Mouse (Mus musculus) heart, embryonic 11.5 days (tissue): Measurements from ENCODE around the gene Srgap2. TPM values are rescaled to one million over a fixed set of nuclear protein-coding genes. Genes with fewer than 3 reads are reported as not detected.
"Not testable (repeated sequence)": the region's sequence is repeated elsewhere in the genome, so short reads cannot be mapped to it uniquely, and the experiment has no call there.

Experiments used
- ATAC-seq: fragments of 200-750 bp; cut with Nextera tagmentation; replicated peaks from 2 replicates; pipeline ENCODE4 v1.8.0; 2017; ENCODE audit warnings: moderate library complexity; ENCODE audit not compliant: insufficient number of reproducible peaks, low FRiP score, low TSS enrichment
- H3K27ac ChIP-seq: fragments of 300-500 bp; sonication (generic); 2 replicates; pipeline ENCODE4 v1.5.1; 2014; ENCODE audit warnings: mild to moderate bottlenecking, low read depth, low read length
- H3K27me3 ChIP-seq: fragments of 300-500 bp; sonication (generic); 2 replicates; pipeline ENCODE4 v1.6.1; 2014; ENCODE audit warnings: mild to moderate bottlenecking, low read length, mixed read lengths; ENCODE audit not compliant: control insufficient read depth, insufficient read depth
- H3K36me3 ChIP-seq: fragments of 300-500 bp; sonication (generic); 2 replicates; pipeline ENCODE4 v1.6.1; 2014; ENCODE audit warnings: mild to moderate bottlenecking, low read length, moderate library complexity, mixed read lengths; ENCODE audit not compliant: control insufficient read depth, insufficient read depth
- H3K4me1 ChIP-seq: fragments of 300-500 bp; sonication (generic); 2 replicates; pipeline ENCODE4 v1.6.1; 2014; ENCODE audit warnings: low read length; ENCODE audit not compliant: control insufficient read depth, insufficient read depth
- H3K4me2 ChIP-seq: fragments of 300-500 bp; sonication (generic); 2 replicates; pipeline ENCODE4 v1.6.1; 2014; ENCODE audit warnings: mild to moderate bottlenecking, moderate library complexity
- H3K4me3 ChIP-seq: fragments of 300-500 bp; sonication (generic); 2 replicates; pipeline ENCODE4 v1.5.1; 2014; ENCODE audit warnings: low read depth, low read length
- H3K9ac ChIP-seq: fragments of 300-500 bp; sonication (generic); 2 replicates; pipeline ENCODE4 v1.6.1; 2014; ENCODE audit warnings: mild to moderate bottlenecking, low read depth, low read length, moderate library complexity
- H3K9me3 ChIP-seq: fragments of 300-500 bp; sonication (generic); replicated peaks from 2 replicates; pipeline ENCODE4 v1.6.1; 2016; ENCODE audit warnings: low read length; ENCODE audit not compliant: control insufficient read depth
- whole genome bisulfite sequencing: fragments of 180-500 bp; shearing (Covaris S2); extraction: QIAGEN DNeasy Blood & Tissue Kit; methylation state at CpG from one replicate; pipeline ENCODE4 v1.1.7; 2014; ENCODE audit not compliant: insufficient replicate concordance; 5-methylcytosine and 5-hydroxymethylcytosine counted together
- polyA plus RNA-seq: library from polyadenylated mRNA; unstranded; fragments of >200 nt; fragmentation: Nextera tagmentation; extraction: Ambion mirVana; gene quantifications from 2 replicates; pipeline ENCODE4 v1.2.1, GENCODE M21; 2014

Srgap2 gene
- polyA plus RNA-seq, 1 experiment from 2014 or later: 23.3 TPM

DNA sequence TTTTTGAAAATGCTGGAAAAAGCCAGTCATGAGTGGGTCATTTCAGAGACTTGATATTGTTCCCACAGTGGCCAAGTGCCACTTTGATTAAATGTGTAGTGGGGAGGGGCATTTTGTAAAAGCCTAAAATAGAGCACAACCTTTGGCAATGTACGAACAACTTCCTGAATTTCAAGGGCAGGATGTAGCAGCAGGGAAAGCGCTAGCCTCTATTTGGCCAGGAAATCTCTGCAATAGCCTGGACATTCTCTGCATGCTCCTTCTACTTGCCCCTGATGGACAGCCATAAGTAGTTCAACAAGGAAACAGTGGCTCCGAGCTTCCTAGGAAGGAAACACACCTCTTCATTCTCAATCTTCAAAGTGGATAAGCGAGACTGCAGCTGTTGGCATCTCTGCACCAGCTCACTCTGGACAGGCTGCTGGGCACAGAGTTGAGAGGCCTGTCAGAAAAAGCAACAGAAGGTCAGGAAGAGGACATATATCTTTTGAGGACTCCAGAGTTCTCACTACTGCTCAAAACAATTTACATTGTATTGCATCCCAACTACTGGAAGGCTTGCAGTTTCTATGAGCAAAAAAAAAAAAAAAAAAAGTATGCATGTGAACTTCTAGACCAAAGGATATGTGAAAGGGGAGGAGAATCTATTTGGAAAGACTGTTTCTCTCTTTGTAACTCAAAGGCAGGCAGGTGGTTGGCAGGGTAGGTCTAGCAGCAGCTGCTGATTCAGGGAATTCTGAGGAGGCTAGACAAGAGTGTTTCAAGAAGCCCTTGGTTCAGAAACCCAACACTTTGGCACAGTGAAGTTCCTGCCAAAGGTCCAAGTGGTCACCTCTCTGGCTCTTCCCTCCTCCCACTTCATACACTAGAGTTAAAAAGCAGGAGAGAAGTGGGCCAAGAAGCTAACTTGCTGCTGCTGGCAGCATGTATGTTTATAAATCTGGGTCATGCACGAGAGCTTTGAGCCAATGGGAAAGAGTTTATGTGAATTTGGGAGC is 181.4 kb downstream of the Srgap2 start:
- peak overlapping the region; percentile 71 for H3K27ac ChIP-seq
- WGBS: 36% methylated on average over 5 of the region's 5 CpGs
- peaks cover 15% of the 10 kb centered on the region for H3K36me3 ChIP-seq
- peaks cover 18% of the 10 kb centered on the region for H3K4me1 ChIP-seq
- H3K27me3 ChIP-seq: no peaks in the 10 kb centered on the region
- ATAC-seq: peak; percentile 63; the same call in 1 of the 2 replicates
- no peak overlapping the region for H3K4me3 ChIP-seq
- H3K9me3 ChIP-seq: no peaks in the 10 kb centered on the region
- H3K9ac ChIP-seq: no peak overlapping the region
- no peak overlapping the region for H3K4me2 ChIP-seq

DNA sequence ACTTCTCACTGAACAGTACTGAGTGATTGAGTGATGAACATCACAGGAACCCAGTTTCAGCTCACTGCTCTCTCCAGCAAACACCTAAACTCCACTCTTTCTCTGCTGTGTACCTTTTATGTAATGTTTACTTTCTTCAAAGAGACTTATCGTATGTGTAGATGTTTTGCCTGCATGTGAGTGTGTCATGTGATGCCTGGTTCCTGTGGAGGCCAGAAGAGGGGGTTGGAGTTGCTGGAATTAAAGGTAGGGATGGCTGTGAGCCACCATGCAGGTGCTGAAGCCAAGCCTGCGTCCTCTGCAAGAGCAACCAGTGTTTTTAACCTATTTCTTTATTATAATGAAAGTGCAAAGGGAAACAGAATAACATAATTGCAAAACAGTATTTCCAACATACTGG is 182.5 kb downstream of the Srgap2 start:
- no peak overlapping the region for H3K9ac ChIP-seq
- H3K4me1 ChIP-seq: peaks cover 18% of the 10 kb centered on the region
- WGBS: 67% methylated on average over 2 of the region's 2 CpGs
- no peak overlapping the region for H3K4me3 ChIP-seq
- no peaks in the 10 kb centered on the region for H3K27me3 ChIP-seq
- H3K36me3 ChIP-seq: peaks cover 15% of the 10 kb centered on the region
- H3K27ac ChIP-seq: peak overlapping the region; percentile 50; the same call in 1 of the 2 replicates
- H3K9me3 ChIP-seq: no peaks in the 10 kb centered on the region
- no peak overlapping the region for H3K4me2 ChIP-seq
- ATAC-seq: no peak

DNA sequence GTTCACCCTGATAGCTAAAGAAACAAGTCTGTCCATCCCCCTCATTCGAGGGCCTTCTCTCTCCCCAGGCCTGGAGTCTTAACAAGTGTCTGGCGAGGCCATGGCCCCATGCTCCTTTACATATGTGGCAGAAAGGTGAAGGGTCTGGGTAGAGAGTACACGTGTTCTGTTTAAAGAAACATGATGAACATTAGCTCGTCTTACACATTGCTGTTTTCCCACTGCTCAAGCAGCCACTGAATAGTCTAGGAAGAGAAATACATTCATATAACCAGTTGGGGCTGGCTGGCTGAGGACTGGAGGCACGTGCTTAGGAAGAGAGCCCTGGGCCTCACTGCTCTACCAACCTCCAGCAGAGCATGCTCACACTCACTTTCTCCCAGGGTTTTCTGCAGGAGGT is 191.1 kb downstream of the Srgap2 start:
- no peak for ATAC-seq
- Histone ChIP-seq H3K36me3 (peaks cover 2% of the 10 kb centered on the region), H3K9me3 (no peaks in the 10 kb centered on the region), H3K4me3 (no peak overlapping the region), H3K27me3 (no peaks in the 10 kb centered on the region), H3K27ac (peak overlapping the region; percentile 38), H3K4me1 (no peaks in the 10 kb centered on the region), H3K9ac (no peak overlapping the region), H3K4me2 (no peak overlapping the region)
- WGBS: 64% methylated on average over 5 of the region's 5 CpGs

DNA sequence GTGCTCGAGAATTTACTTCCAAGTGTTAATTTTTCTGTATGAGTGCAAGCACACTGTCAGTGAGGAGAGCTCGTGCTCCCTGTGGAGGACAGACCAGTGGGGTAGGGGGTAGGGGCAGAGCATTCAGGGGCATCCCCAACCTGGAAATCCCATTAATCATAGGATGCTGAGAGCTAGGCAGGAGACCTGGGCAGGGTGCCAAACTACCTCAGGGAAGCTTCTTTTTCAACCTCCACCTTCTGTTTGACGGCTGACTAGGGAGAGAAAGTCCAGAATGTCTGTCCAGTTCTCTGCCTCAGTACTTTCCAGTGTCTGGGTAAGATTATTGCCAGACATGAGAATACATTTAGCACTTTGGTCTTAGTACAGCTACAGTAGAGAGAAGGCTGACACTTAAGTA is 191.5 kb downstream of the Srgap2 start:
- Histone ChIP-seq H3K36me3 (peaks cover 2% of the 10 kb centered on the region), H3K4me1 (no peaks in the 10 kb centered on the region), H3K27me3 (no peaks in the 10 kb centered on the region), H3K9ac (no peak overlapping the region), H3K27ac (peak overlapping the region; percentile 38; the same call in 1 of the 2 replicates), H3K4me2 (no peak overlapping the region), H3K9me3 (no peaks in the 10 kb centered on the region), H3K4me3 (no peak overlapping the region)
- 59% methylated on average over 3 of the region's 3 CpGs for WGBS
- ATAC-seq: no peak

DNA sequence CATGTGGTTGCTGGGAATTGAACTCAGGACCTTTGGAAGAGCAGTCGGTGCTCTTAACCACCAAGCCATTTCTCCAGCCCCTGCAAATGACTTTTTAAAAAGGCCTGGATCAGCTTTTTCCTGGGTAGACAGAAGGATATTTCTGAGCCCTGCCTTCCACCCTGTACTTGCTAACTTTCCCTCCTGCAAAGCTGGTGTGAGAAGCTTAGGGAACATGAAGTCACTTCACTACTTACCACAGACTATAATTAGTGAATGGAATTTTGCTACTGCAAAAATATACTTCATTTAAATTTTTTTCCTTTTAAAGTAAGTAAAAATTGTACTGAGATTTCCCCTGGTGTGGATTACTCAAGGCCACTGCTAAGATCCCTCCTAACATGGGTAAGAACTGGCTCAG is 196.0 kb downstream of the Srgap2 start:
- Histone ChIP-seq H3K9me3 (no peaks in the 10 kb centered on the region), H3K36me3 (peaks cover 2% of the 10 kb centered on the region; the same call in 1 of the 2 replicates), H3K9ac (no peak overlapping the region), H3K4me3 (no peak overlapping the region), H3K27me3 (no peaks in the 10 kb centered on the region), H3K4me1 (no peaks in the 10 kb centered on the region), H3K4me2 (no peak overlapping the region), H3K27ac (no peak overlapping the region)
- 82% methylated on average over 1 of the region's 1 CpGs for WGBS
- no peak for ATAC-seq

DNA sequence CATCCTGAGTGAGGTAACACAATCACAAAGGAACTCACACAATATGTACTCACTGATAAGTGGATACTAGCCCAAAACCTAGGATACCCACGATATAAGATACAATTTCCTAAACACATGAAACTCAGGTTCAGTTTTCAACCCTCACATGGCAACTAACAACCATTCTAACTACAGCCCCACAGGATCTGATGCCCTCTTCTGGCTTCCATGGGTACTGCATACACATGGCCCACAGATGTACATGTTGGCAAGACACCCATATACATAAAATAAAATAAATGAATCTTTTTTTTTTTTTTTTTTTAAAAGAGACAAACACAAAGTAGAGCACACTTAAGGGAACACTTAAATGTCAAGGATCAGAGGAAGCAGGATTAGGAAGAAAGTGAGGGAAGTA is 198.1 kb downstream of the Srgap2 start:
- 89% methylated on average over 1 of the region's 1 CpGs for WGBS

DNA sequence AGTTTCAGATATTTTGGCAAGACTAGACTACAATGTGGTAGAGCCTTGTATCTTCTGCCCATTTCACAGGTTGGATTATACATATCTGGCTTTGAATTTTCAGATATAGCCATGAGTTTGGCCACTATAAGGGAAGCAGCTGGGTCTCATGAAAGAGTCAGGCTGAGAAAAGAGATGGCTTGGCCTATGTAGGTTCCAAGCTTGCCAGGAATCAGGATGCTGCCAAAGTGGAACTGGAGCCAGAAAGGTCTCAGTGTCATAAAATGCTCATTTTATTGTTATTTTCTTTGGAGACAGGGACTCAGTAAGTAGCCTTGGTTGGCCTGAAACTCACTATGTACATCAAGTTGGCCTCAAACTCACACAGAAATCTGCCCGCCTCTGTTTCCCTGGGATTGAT is 200.0 kb downstream of the Srgap2 start:
- no peak for ATAC-seq
- peaks cover 7% of the 10 kb centered on the region; the same call in 1 of the 2 replicates for H3K36me3 ChIP-seq
- WGBS: 84% methylated on average over 1 of the region's 1 CpGs
- H3K4me1 ChIP-seq: no peaks in the 10 kb centered on the region
- no peaks in the 10 kb centered on the region for H3K27me3 ChIP-seq
- H3K4me2 ChIP-seq: no peak overlapping the region
- H3K9me3 ChIP-seq: no peaks in the 10 kb centered on the region
- no peak overlapping the region for H3K4me3 ChIP-seq
- no peak overlapping the region for H3K9ac ChIP-seq
- H3K27ac ChIP-seq: no peak overlapping the region

More for the DNA sequence above, 198.1 kb downstream of the Srgap2 start:
- H3K27me3 ChIP-seq, H3K4me2 ChIP-seq, H3K27ac ChIP-seq, H3K36me3 ChIP-seq, H3K9me3 ChIP-seq, H3K4me3 ChIP-seq, H3K4me1 ChIP-seq, ATAC-seq, H3K9ac ChIP-seq: not testable (repeated sequence)

DNA sequence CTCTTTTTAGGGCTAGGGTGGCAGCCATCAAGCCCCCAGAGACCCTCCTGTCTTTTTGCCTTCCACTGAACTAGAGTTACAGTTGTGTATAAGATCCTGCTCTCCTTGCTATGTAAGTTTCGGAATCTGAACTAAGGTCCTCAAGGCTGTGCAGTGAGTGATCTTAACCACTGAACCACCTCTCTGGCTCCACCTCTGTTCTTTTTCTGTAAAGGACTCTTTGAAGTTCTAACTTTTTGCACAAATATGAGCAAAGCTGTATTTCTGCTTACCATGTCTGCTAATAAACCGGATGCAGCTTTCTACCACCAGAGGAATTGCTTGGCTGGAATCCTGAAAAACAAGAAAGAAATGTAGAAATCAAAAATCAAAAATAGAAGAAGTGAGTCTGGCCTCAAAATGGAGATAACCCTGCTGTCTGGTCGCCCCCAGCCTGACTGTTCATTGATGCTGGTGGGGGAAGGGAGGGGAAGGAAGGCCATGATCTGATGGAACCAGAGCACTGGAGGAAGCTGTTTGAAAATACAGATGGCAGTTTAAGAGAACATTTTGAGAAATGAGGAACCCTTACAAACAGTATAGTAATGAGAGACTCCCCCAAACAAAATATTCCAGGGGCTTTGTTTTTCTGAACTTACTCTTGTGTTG is 202.2 kb downstream of the Srgap2 start:
- Histone ChIP-seq H3K27me3 (no peaks in the 10 kb centered on the region), H3K4me1 (no peaks in the 10 kb centered on the region), H3K4me2 (no peak overlapping the region), H3K4me3 (no peak overlapping the region), H3K9me3 (no peaks in the 10 kb centered on the region), H3K9ac (no peak overlapping the region), H3K27ac (no peak overlapping the region), H3K36me3 (peaks cover 4% of the 10 kb centered on the region; the same call in 1 of the 2 replicates)
- 84% methylated on average over 3 of the region's 3 CpGs for WGBS
- no peak for ATAC-seq
